Mouse (Mus musculus): Measurements from ENCODE around the gene Brip1. TPM values are rescaled to one million over a fixed set of nuclear protein-coding genes. Genes with fewer than 3 reads are reported as not detected.

The Brip1 gene
- polyA plus RNA-seq, 1 experiment from 2014 or later = 6.1 TPM

DNA sequence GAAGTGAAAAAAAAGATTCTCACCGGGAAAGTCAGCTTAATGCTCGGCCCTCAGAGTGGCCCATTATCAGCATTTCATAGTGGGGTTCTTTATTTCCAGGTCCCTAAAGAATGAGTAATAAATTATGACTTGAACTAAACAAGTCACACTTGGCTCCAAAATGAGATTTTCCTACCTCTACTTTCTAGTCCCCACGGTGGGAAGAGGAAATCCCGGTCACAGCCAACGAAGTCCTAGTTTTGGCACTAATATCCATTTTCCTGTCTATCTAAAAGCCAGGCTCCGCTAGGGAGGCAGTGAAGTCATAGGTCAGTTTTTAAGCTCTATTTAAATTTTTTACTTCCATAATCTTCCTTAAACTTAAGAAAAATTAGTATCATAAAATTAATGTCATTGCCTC is 99.8 kb downstream of the Brip1 start:
- Histone ChIP-seq H3K4me2 (no peak overlapping the region), H3K27ac (no peak overlapping the region), H3K4me1 (no peaks in the 10 kb centered on the region), H3K36me3 (ENCODE audit: poor library complexity, severe bottlenecking) (peaks cover 11% of the 10 kb centered on the region; the same call in 1 of the 2 replicates), H3K9me3 (replicated peaks) (no peaks in the 10 kb centered on the region), H3K4me3 (no peak overlapping the region), H3K9ac (no peak overlapping the region), H3K27me3 (no peaks in the 10 kb centered on the region)
- WGBS = 92% methylated on average over 6 of the region's 6 CpGs
- no peak for ATAC-seq

- Histone ChIP-seq H3K4me2 (no peak overlapping the region), H3K27ac (no peak overlapping the region), H3K27me3 (no peaks in the 10 kb centered on the region), H3K4me1 (no peaks in the 10 kb centered on the region), H3K9me3 (replicated peaks) (no peaks in the 10 kb centered on the region), H3K4me3 (no peak overlapping the region), H3K9ac (no peak overlapping the region), H3K36me3 (ENCODE audit: poor library complexity, severe bottlenecking) (peaks cover 11% of the 10 kb centered on the region; the same call in 1 of the 2 replicates)
- ATAC-seq = no peak
- WGBS = 70% methylated on average over 2 of the region's 2 CpGs
Measured at GRCm38 (mm10) chr11:86099341-86099740, 101.7 kb downstream of the Brip1 start.

- Histone ChIP-seq H3K4me3 (no peak overlapping the region), H3K27ac (no peak overlapping the region), H3K4me2 (no peak overlapping the region), H3K9ac (no peak overlapping the region), H3K9me3 (replicated peaks) (no peaks in the 10 kb centered on the region), H3K27me3 (no peaks in the 10 kb centered on the region), H3K36me3 (ENCODE audit: poor library complexity, severe bottlenecking) (no peaks in the 10 kb centered on the region), H3K4me1 (no peaks in the 10 kb centered on the region)
- ATAC-seq = no peak
Measured at GRCm38 (mm10) chr11:86088815-86089214, 112.2 kb downstream of the Brip1 start.

GRCm38 (mm10) chr11:86084522-86084921 is 116.5 kb downstream of the Brip1 start:
- H3K9ac ChIP-seq = no peak overlapping the region
- H3K9me3 ChIP-seq (replicated peaks) = no peaks in the 10 kb centered on the region
- no peak for ATAC-seq
- H3K27me3 ChIP-seq = no peaks in the 10 kb centered on the region
- H3K4me2 ChIP-seq = no peak overlapping the region
- WGBS = 86% methylated on average over 4 of the region's 4 CpGs
- H3K4me3 ChIP-seq = no peak overlapping the region
- H3K4me1 ChIP-seq = no peaks in the 10 kb centered on the region
- no peaks in the 10 kb centered on the region for H3K36me3 ChIP-seq (ENCODE audit: poor library complexity, severe bottlenecking)
- no peak overlapping the region for H3K27ac ChIP-seq

- Histone ChIP-seq H3K4me3 (no peak overlapping the region), H3K9ac (no peak overlapping the region), H3K4me1 (no peaks in the 10 kb centered on the region), H3K36me3 (ENCODE audit: poor library complexity, severe bottlenecking) (peaks cover 4% of the 10 kb centered on the region; the same call in 1 of the 2 replicates), H3K27me3 (no peaks in the 10 kb centered on the region), H3K9me3 (replicated peaks) (no peaks in the 10 kb centered on the region; the same call in 1 of the 2 replicates), H3K27ac (no peak overlapping the region), H3K4me2 (no peak overlapping the region)
- 89% methylated on average over 8 of the region's 8 CpGs for whole genome bisulfite sequencing
- ATAC-seq = no peak
Measured at GRCm38 (mm10) chr11:86078025-86078424, 123.0 kb downstream of the Brip1 start.

DNA sequence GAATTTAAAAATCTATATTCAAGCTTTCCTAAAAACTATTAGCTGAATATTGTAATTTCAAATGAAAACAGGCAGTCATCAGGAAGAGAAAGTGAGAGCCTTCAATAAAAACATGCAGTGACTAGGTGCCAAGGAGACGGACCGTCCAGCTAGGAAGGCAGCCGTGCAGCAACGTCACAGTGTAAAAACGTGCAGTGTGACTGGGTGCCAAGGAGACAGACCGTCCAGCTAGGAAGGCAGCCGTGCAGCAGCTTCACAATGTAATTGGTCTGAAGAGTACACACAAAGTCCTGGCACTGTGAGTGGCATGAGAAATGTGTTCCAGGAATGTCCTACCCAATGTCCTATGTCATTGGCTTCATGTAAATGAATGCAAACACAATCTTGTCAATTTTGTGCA is 124.0 kb downstream of the Brip1 start:
- Histone ChIP-seq H3K27me3 (no peaks in the 10 kb centered on the region), H3K9me3 (replicated peaks) (no peaks in the 10 kb centered on the region; the same call in 1 of the 2 replicates), H3K4me3 (no peak overlapping the region), H3K4me2 (no peak overlapping the region), H3K4me1 (no peaks in the 10 kb centered on the region), H3K9ac (no peak overlapping the region), H3K36me3 (ENCODE audit: poor library complexity, severe bottlenecking) (peaks cover 8% of the 10 kb centered on the region; the same call in 1 of the 2 replicates), H3K27ac (no peak overlapping the region)
- 89% methylated on average over 7 of the region's 7 CpGs for WGBS
- ATAC-seq = no peak

GRCm38 (mm10) chr11:86076403-86076802 is 124.6 kb downstream of the Brip1 start:
- Histone ChIP-seq H3K4me3 (no peak overlapping the region), H3K9me3 (replicated peaks) (no peaks in the 10 kb centered on the region; the same call in 1 of the 2 replicates), H3K27me3 (no peaks in the 10 kb centered on the region), H3K4me2 (no peak overlapping the region), H3K27ac (no peak overlapping the region), H3K4me1 (no peaks in the 10 kb centered on the region), H3K9ac (no peak overlapping the region), H3K36me3 (ENCODE audit: poor library complexity, severe bottlenecking) (peaks cover 10% of the 10 kb centered on the region; the same call in 1 of the 2 replicates)
- no peak for ATAC-seq
- WGBS = 95% methylated on average over 5 of the region's 5 CpGs

GRCm38 (mm10) chr11:86075371-86075770 is 125.6 kb downstream of the Brip1 start:
- no peak overlapping the region for H3K4me2 ChIP-seq
- no peaks in the 10 kb centered on the region for H3K4me1 ChIP-seq
- no peak for ATAC-seq
- no peak overlapping the region for H3K27ac ChIP-seq
- H3K9me3 ChIP-seq (replicated peaks) = no peaks in the 10 kb centered on the region; the same call in 1 of the 2 replicates
- 94% methylated on average over 1 of the region's 1 CpGs for WGBS
- H3K27me3 ChIP-seq = no peaks in the 10 kb centered on the region
- H3K4me3 ChIP-seq = no peak overlapping the region
- H3K9ac ChIP-seq = no peak overlapping the region
- H3K36me3 ChIP-seq (ENCODE audit: poor library complexity, severe bottlenecking) = peaks cover 10% of the 10 kb centered on the region; the same call in 1 of the 2 replicates

DNA sequence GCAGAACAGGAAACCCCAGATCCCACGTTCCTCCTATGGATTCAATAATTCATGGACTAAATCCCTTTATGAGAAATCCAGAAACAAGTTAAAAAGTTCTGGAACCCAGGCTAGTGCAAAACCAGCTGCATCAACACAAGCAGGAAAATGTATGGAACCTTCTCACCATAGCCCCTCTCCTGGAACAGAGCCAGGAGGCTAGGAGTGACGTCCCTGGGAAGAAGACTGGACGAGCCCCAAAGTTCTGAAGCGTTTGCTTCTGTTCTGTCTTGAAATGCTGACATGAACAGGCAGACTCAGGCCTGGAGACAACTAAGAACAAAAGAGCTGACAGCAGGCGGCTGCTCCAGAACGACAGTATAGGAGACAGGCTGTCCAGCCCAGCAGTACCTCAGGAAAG is 132.3 kb downstream of the Brip1 start:
- H3K4me1 ChIP-seq = no peaks in the 10 kb centered on the region
- no peak for ATAC-seq
- WGBS = 60% methylated on average over 6 of the region's 6 CpGs

GRCm38 (mm10) chr11:86067154-86067553 is 133.8 kb downstream of the Brip1 start:
- Histone ChIP-seq H3K9ac (no peak overlapping the region), H3K27me3 (no peaks in the 10 kb centered on the region), H3K4me1 (no peaks in the 10 kb centered on the region), H3K4me3 (no peak overlapping the region), H3K36me3 (ENCODE audit: poor library complexity, severe bottlenecking) (peaks cover 6% of the 10 kb centered on the region; the same call in 1 of the 2 replicates), H3K4me2 (no peak overlapping the region), H3K9me3 (replicated peaks) (no peaks in the 10 kb centered on the region), H3K27ac (no peak overlapping the region)
- ATAC-seq = no peak
- WGBS = 75% methylated on average over 8 of the region's 8 CpGs

More for the DNA sequence above, 132.3 kb downstream of the Brip1 start:
- no peaks in the 10 kb centered on the region for H3K27me3 ChIP-seq
- no peak overlapping the region for H3K4me3 ChIP-seq
- no peak overlapping the region for H3K4me2 ChIP-seq
- H3K9me3 ChIP-seq (replicated peaks) = no peaks in the 10 kb centered on the region
- H3K36me3 ChIP-seq (ENCODE audit: poor library complexity, severe bottlenecking) = peaks cover 8% of the 10 kb centered on the region; the same call in 1 of the 2 replicates
- H3K9ac ChIP-seq = no peak overlapping the region
- H3K27ac ChIP-seq = no peak overlapping the region

GRCm38 (mm10) chr11:86064881-86065280 is 136.1 kb downstream of the Brip1 start:
- Histone ChIP-seq H3K27me3 (no peaks in the 10 kb centered on the region), H3K4me1 (no peaks in the 10 kb centered on the region), H3K4me2 (no peak overlapping the region), H3K27ac (no peak overlapping the region), H3K9ac (no peak overlapping the region), H3K4me3 (no peak overlapping the region), H3K9me3 (replicated peaks) (no peaks in the 10 kb centered on the region), H3K36me3 (ENCODE audit: poor library complexity, severe bottlenecking) (peaks cover 2% of the 10 kb centered on the region; the same call in 1 of the 2 replicates)
- ATAC-seq = no peak
- 82% methylated on average over 5 of the region's 5 CpGs for WGBS

DNA sequence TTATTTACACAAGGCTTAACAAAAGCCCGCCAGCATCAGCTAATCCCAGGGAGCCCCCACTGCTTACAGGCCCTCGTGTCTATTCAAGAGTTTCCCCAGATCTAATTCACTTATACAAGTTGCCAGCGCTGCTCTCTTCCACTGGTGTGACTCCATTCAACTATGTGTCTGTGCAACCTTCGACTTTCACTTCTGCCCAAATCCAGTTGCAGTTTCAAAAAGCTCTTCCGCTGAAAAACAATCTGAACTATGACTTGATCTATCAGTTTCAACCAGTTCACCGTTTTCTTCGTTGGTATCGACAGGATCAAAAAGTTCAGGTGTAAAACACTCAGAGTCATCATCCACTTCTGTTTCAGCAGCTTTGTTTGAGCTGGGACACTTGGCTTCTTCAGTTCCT is 139.8 kb downstream of the Brip1 start:
- no peaks in the 10 kb centered on the region for H3K4me1 ChIP-seq
- H3K27ac ChIP-seq = no peak overlapping the region
- H3K9me3 ChIP-seq (replicated peaks) = no peaks in the 10 kb centered on the region
- no peak overlapping the region for H3K4me2 ChIP-seq
- 63% methylated on average over 8 of the region's 8 CpGs for WGBS
- no peak overlapping the region for H3K9ac ChIP-seq
- peaks cover 2% of the 10 kb centered on the region; the same call in 1 of the 2 replicates for H3K36me3 ChIP-seq (ENCODE audit: poor library complexity, severe bottlenecking)
- no peaks in the 10 kb centered on the region for H3K27me3 ChIP-seq
- no peak for ATAC-seq
- no peak overlapping the region for H3K4me3 ChIP-seq

- no peak overlapping the region for H3K27ac ChIP-seq
- no peaks in the 10 kb centered on the region for H3K4me1 ChIP-seq
- no peaks in the 10 kb centered on the region for H3K36me3 ChIP-seq (ENCODE audit: poor library complexity, severe bottlenecking)
- H3K9me3 ChIP-seq (replicated peaks) = no peaks in the 10 kb centered on the region
- H3K4me3 ChIP-seq = no peak overlapping the region
- no peak overlapping the region for H3K9ac ChIP-seq
- no peak overlapping the region for H3K4me2 ChIP-seq
- no peak for ATAC-seq
- 87% methylated on average over 4 of the region's 4 CpGs for WGBS
- H3K27me3 ChIP-seq = no peaks in the 10 kb centered on the region
Measured at GRCm38 (mm10) chr11:86059123-86059522, 141.9 kb downstream of the Brip1 start.

Measured in forebrain, embryonic 13.5 days (tissue).